Comparison of ENCODE assay signal across 8 mouse cellular contexts in genomic region chr9:48266286-48267027, GRCm38 (mm10).
DNase-seq lines count a peak whose midpoint lies in the region; ATAC-seq and TF ChIP-seq lines count a peak whose summit lies in the region.

No protein-coding gene starts in this region.

- intact Hi-C loops in left cerebral cortex, postnatal 4 days (cut with DNase I): loop anchor here (5.0 to 10.0 kb wide), 2 partner anchors 196 to 318 kb away; no protein-coding TSS in a partner anchor

- ATAC-seq in embryonic facial prominence, embryonic 11.5 days (replicated peaks; ENCODE audit: insufficient number of reproducible peaks, low FRiP score, low TSS enrichment, low read depth): peak; percentile 90
- peak; percentile 94 for ATAC-seq in granulocyte monocyte progenitor cell, adult 5-6 weeks (replicated peaks; ENCODE audit: poor library complexity, severe bottlenecking)
- peak; percentile 53; the same call in 1 of the 2 replicates for ATAC-seq in intestine, postnatal 0 days

- TF ChIP-seq CTCF in intestine, postnatal 0 days (IDR thresholded peaks at IDR 0.05; ENCODE audit: low read depth): peak; percentile 85

- no peak overlapping the region for H3K27ac ChIP-seq in embryonic facial prominence, embryonic 11.5 days (replicated peaks; ENCODE audit: low read depth, low read length)
- no peak overlapping the region for H3K27ac ChIP-seq in intestine, postnatal 0 days (ENCODE audit: low read depth, low read length)
- H3K27ac ChIP-seq in midbrain, embryonic 10.5 days (replicated peaks): peak overlapping the region; percentile 74

- peak overlapping the region; percentile 41 for H3K4me3 ChIP-seq in embryonic facial prominence, embryonic 11.5 days (ENCODE audit: low read depth, low read length)
- H3K4me3 ChIP-seq in intestine, postnatal 0 days (ENCODE audit: low read depth, low read length): peak overlapping the region; percentile 35
- H3K4me3 ChIP-seq in midbrain, embryonic 10.5 days: peak overlapping the region; percentile 53

- H3K4me2 ChIP-seq in embryonic facial prominence, embryonic 11.5 days (ENCODE audit: low read depth, low read length): peak overlapping the region; percentile 85
- peak overlapping the region; percentile 72 for H3K4me2 ChIP-seq in intestine, postnatal 0 days (replicated peaks; ENCODE audit: low read depth)

- no peaks in the 10 kb centered on the region for H3K9me3 ChIP-seq in embryonic facial prominence, embryonic 11.5 days (replicated peaks; ENCODE audit: control insufficient read depth, low read length)
- H3K9me3 ChIP-seq in intestine, postnatal 0 days (ENCODE audit: control insufficient read depth): no peaks in the 10 kb centered on the region
- no peaks in the 10 kb centered on the region for H3K9me3 ChIP-seq in midbrain, embryonic 10.5 days (replicated peaks)

- H3K4me1 ChIP-seq in embryonic facial prominence, embryonic 11.5 days (ENCODE audit: control insufficient read depth, insufficient read depth, low read length): no peaks in the 10 kb centered on the region
- H3K4me1 ChIP-seq in intestine, postnatal 0 days (replicated peaks; ENCODE audit: control insufficient read depth, insufficient read depth, low read length): no peaks in the 10 kb centered on the region
- peaks cover 12% of the 10 kb centered on the region for H3K4me1 ChIP-seq in midbrain, embryonic 10.5 days

- H3K36me3 ChIP-seq in embryonic facial prominence, embryonic 11.5 days (replicated peaks; ENCODE audit: control insufficient read depth, insufficient read depth, low read depth, low read length): no peaks in the 10 kb centered on the region
- no peaks in the 10 kb centered on the region for H3K36me3 ChIP-seq in intestine, postnatal 0 days (ENCODE audit: control insufficient read depth, insufficient read depth)
- H3K36me3 ChIP-seq in midbrain, embryonic 10.5 days: no peaks in the 10 kb centered on the region

- WGBS in embryonic facial prominence, embryonic 11.5 days: 14% methylated on average over 21 of the region's 21 CpGs
- WGBS in intestine, postnatal 0 days: 13% methylated on average over 21 of the region's 21 CpGs
- WGBS in midbrain, embryonic 10.5 days: 15% methylated on average over 21 of the region's 21 CpGs

- H3K27me3 ChIP-seq in embryonic facial prominence, embryonic 11.5 days (ENCODE audit: control insufficient read depth, insufficient read depth, low read length): no peaks in the 10 kb centered on the region
- H3K27me3 ChIP-seq in intestine, postnatal 0 days (replicated peaks; ENCODE audit: control insufficient read depth, insufficient read depth, low read length): 0 out of 2 replicates have a peak, but pooled peaks cover 7% of the 10 kb centered on the region
- 0 out of 2 replicates have a peak, but pooled peaks cover 15% of the 10 kb centered on the region for H3K27me3 ChIP-seq in midbrain, embryonic 10.5 days (ENCODE audit: low read depth, poor library complexity, severe bottlenecking)

- DNase-seq in adrenal gland, postnatal 36 days: peak; percentile 87 to 91
- peak; percentile 88 for DNase-seq in embryonic facial prominence, embryonic 11.5 days (ENCODE audit: low spot score)
- peak; percentile 89 for DNase-seq in left cerebral cortex, postnatal 4 days
- peak; percentile 84 for DNase-seq in midbrain, embryonic 10.5 days (ENCODE audit: low spot score)
- DNase-seq in right cerebral cortex, postnatal 4 days: peak; percentile 91
- peak; percentile 61 to 86 for DNase-seq in urinary bladder, postnatal 4 days (ENCODE audit: low spot score in 2 of 2)

- H3K9ac ChIP-seq in embryonic facial prominence, embryonic 11.5 days (replicated peaks; ENCODE audit: low read length): peak overlapping the region; percentile 59
- no peak overlapping the region for H3K9ac ChIP-seq in intestine, postnatal 0 days (ENCODE audit: low read depth, low read length)
